Mouse (Mus musculus) intestine, postnatal 0 days (tissue): ENCODE measurements around the gene Sdsl. TPM values are rescaled to one million over a fixed set of nuclear protein-coding genes. Genes with fewer than 3 reads are reported as not detected.
A peak's percentile ranks its signal among the peaks of the same experiment; 100 is the strongest.

Experiments
- ATAC-seq: fragments of 200-750 bp; cut with Nextera tagmentation; 2 replicates; pipeline ENCODE4 v1.8.0; 2017; ENCODE audit warnings: mild to moderate bottlenecking, moderate TSS enrichment, moderate library complexity
- H3K27ac ChIP-seq: fragments of 300-500 bp; sonication (generic); 2 replicates; pipeline ENCODE4 v1.5.1; 2014; ENCODE audit warnings: mild to moderate bottlenecking, low read depth, low read length, moderate library complexity
- H3K27me3 ChIP-seq: fragments of 300-500 bp; sonication (generic); replicated peaks from 2 replicates; pipeline ENCODE4 v1.6.1; 2014; ENCODE audit warnings: low read length, mixed read lengths; ENCODE audit not compliant: control insufficient read depth, insufficient read depth
- H3K36me3 ChIP-seq: fragments of 300-500 bp; sonication (generic); 2 replicates; pipeline ENCODE4 v1.6.1; 2014; ENCODE audit warnings: mild to moderate bottlenecking, moderate library complexity; ENCODE audit not compliant: control insufficient read depth, insufficient read depth
- H3K4me1 ChIP-seq: fragments of 300-500 bp; sonication (generic); replicated peaks from 2 replicates; pipeline ENCODE4 v1.6.1; 2014; ENCODE audit warnings: antibody characterized with exemption, low read length, mixed read lengths; ENCODE audit not compliant: control insufficient read depth, insufficient read depth
- H3K4me2 ChIP-seq: fragments of 300-500 bp; sonication (generic); replicated peaks from 2 replicates; pipeline ENCODE4 v1.6.1; 2014; ENCODE audit warnings: low read depth, mild to moderate bottlenecking, moderate library complexity
- H3K4me3 ChIP-seq: fragments of 300-500 bp; sonication (generic); 2 replicates; pipeline ENCODE4 v1.5.1; 2014; ENCODE audit warnings: low read depth, low read length
- H3K9ac ChIP-seq: fragments of 300-500 bp; sonication (generic); 2 replicates; pipeline ENCODE4 v1.6.1; 2014; ENCODE audit warnings: mild to moderate bottlenecking, low read depth, low read length
- H3K9me3 ChIP-seq: fragments of 300-500 bp; sonication (generic); 2 replicates; pipeline ENCODE4 v1.6.1; 2016; ENCODE audit warnings: mixed run types; ENCODE audit not compliant: control insufficient read depth
- CTCF ChIP-seq: sonication (generic); IDR thresholded peaks from 2 replicates; pipeline ENCODE4 v1.5.1; 2016; ENCODE audit warnings: low read depth, mild to moderate bottlenecking, control low read depth, antibody characterized with exemption, moderate library complexity
- WGBS: fragments of 180-500 bp; shearing (Covaris S2); extraction: QIAGEN DNeasy Blood & Tissue Kit; methylation state at CpG from one replicate; pipeline ENCODE4 v1.1.7; 2014; 5-methylcytosine and 5-hydroxymethylcytosine counted together
- polyA plus RNA-seq: library from polyadenylated mRNA; unstranded; fragments of >200 nt; fragmentation: Nextera tagmentation; extraction: Ambion mirVana; gene quantifications from 2 replicates; pipeline ENCODE4 v1.2.1, GENCODE M21; 2015

Gene Sdsl
- polyA plus RNA-seq, 1 experiment from 2014 or later: 21.2 TPM

GRCm38 (mm10) chr5:120490679-120491192 lies 18.1 kb upstream of the Sdsl start:
- no peak for ATAC-seq
- TF ChIP-seq CTCF: no peak
- WGBS: 80% methylated on average over 8 of the region's 8 CpGs

GRCm38 (mm10) chr5:120487844-120488243 lies 15.2 kb upstream of the Sdsl start:
- H3K4me1 ChIP-seq: no peaks in the 10 kb centered on the region
- no peaks in the 10 kb centered on the region for H3K27me3 ChIP-seq
- peaks cover 54% of the 10 kb centered on the region for H3K36me3 ChIP-seq
- TF ChIP-seq CTCF: no peak
- no peak for ATAC-seq
- no peak overlapping the region for H3K9ac ChIP-seq
- WGBS: 67% methylated on average over 8 of the region's 8 CpGs
- no peak overlapping the region for H3K27ac ChIP-seq
- H3K9me3 ChIP-seq: no peaks in the 10 kb centered on the region
- no peak overlapping the region for H3K4me3 ChIP-seq
- H3K4me2 ChIP-seq: no peak overlapping the region

More at GRCm38 (mm10) chr5:120490679-120491192, 18.1 kb upstream of the Sdsl start:
- no peaks in the 10 kb centered on the region for H3K4me1 ChIP-seq
- H3K27me3 ChIP-seq: no peaks in the 10 kb centered on the region
- H3K9ac ChIP-seq: no peak overlapping the region
- H3K36me3 ChIP-seq: peaks cover 55% of the 10 kb centered on the region
- no peak overlapping the region for H3K4me2 ChIP-seq
- no peak overlapping the region for H3K4me3 ChIP-seq
- H3K27ac ChIP-seq: no peak overlapping the region
- no peaks in the 10 kb centered on the region for H3K9me3 ChIP-seq

- no peak for ATAC-seq
- no peaks in the 10 kb centered on the region for H3K4me1 ChIP-seq
- no peaks in the 10 kb centered on the region for H3K27me3 ChIP-seq
- no peaks in the 10 kb centered on the region for H3K9me3 ChIP-seq
- H3K4me3 ChIP-seq: no peak overlapping the region
- no peak overlapping the region for H3K9ac ChIP-seq
- WGBS: 82% methylated on average over 19 of the region's 19 CpGs
- H3K27ac ChIP-seq: no peak overlapping the region
- H3K36me3 ChIP-seq: peaks cover 36% of the 10 kb centered on the region
- H3K4me2 ChIP-seq: no peak overlapping the region
- TF ChIP-seq CTCF: no peak; the same call in 1 of the 2 replicates
These were observed 10.8 kb upstream of the Sdsl start for GRCm38 (mm10) chr5:120483399-120483798.

GRCm38 (mm10) chr5:120481205-120481604 lies 8.6 kb upstream of the Sdsl start:
- WGBS: 75% methylated on average over 9 of the region's 9 CpGs

GRCm38 (mm10) chr5:120479538-120479937 lies 6.9 kb upstream of the Sdsl start:
- Histone ChIP-seq H3K4me1 (no peaks in the 10 kb centered on the region), H3K27me3 (peaks cover 3% of the 10 kb centered on the region; the same call in 1 of the 2 replicates), H3K9me3 (no peaks in the 10 kb centered on the region), H3K4me3 (no peak overlapping the region), H3K36me3 (peaks cover under 1% of the 10 kb centered on the region; the same call in 1 of the 2 replicates), H3K9ac (no peak overlapping the region), H3K27ac (no peak overlapping the region), H3K4me2 (no peak overlapping the region)
- peak; percentile 25; the same call in 1 of the 2 replicates for TF ChIP-seq CTCF
- ATAC-seq: no peak
- 65% methylated on average over 4 of the region's 4 CpGs for WGBS

More at GRCm38 (mm10) chr5:120481205-120481604, 8.6 kb upstream of the Sdsl start:
- H3K4me3 ChIP-seq: no peak overlapping the region
- no peak for ATAC-seq
- H3K36me3 ChIP-seq: peaks cover 17% of the 10 kb centered on the region; the same call in 1 of the 2 replicates
- no peak overlapping the region for H3K4me2 ChIP-seq
- H3K9ac ChIP-seq: no peak overlapping the region
- no peaks in the 10 kb centered on the region for H3K4me1 ChIP-seq
- no peak for TF ChIP-seq CTCF
- H3K9me3 ChIP-seq: no peaks in the 10 kb centered on the region
- H3K27ac ChIP-seq: no peak overlapping the region
- peaks cover 3% of the 10 kb centered on the region; the same call in 1 of the 2 replicates for H3K27me3 ChIP-seq

- H3K4me2 ChIP-seq: no peak overlapping the region
- H3K4me1 ChIP-seq: no peaks in the 10 kb centered on the region
- H3K9me3 ChIP-seq: no peaks in the 10 kb centered on the region
- H3K27me3 ChIP-seq: peaks cover 3% of the 10 kb centered on the region; the same call in 1 of the 2 replicates
- 82% methylated on average over 5 of the region's 5 CpGs for whole genome bisulfite sequencing
- no peak overlapping the region for H3K9ac ChIP-seq
- no peak for ATAC-seq
- no peak for TF ChIP-seq CTCF
- no peak overlapping the region for H3K4me3 ChIP-seq
- H3K36me3 ChIP-seq: no peaks in the 10 kb centered on the region
- no peak overlapping the region for H3K27ac ChIP-seq
These were observed 5.4 kb upstream of the Sdsl start for GRCm38 (mm10) chr5:120477993-120478392.
